Mouse (Mus musculus) embryonic fibroblast, embryonic 13.5 days (primary cell): ENCODE data around the gene Gm20388.

Experiments used
- CTCF ChIP-seq: IDR thresholded peaks from 2 replicates; pipeline ENCODE4 v1.5.1; 2011; ENCODE audit warnings: mild to moderate bottlenecking, control low read depth, low read length, moderate library complexity, borderline replicate concordance; ENCODE audit not compliant: insufficient read depth
- POLR2A ChIP-seq: IDR thresholded peaks from 2 replicates; pipeline ENCODE4 v1.6.1; 2011; ENCODE audit warnings: low read depth, mild to moderate bottlenecking, control low read depth, low read length, moderate library complexity

- TF ChIP-seq POLR2A (no peak), CTCF (no peak)
Measured at GRCm38 (mm10) chr8:122064353-122064752, 2153.7 kb downstream of the Gm20388 start.
